Mouse (Mus musculus) forebrain, embryonic 16.5 days (tissue): ENCODE results near the gene Snf8. TPM values are rescaled to one million over a fixed set of nuclear protein-coding genes. Genes with fewer than 3 reads are reported as not detected.
A peak's percentile ranks its signal among the peaks of the same experiment; 100 is the strongest.

Source experiments
- ATAC-seq: fragments of 200-750 bp; cut with Nextera tagmentation; 2 replicates; pipeline ENCODE4 v1.8.0; 2017; ENCODE audit warnings: mild to moderate bottlenecking, moderate library complexity
- H3K27ac ChIP-seq: fragments of 300-500 bp; sonication (generic); 2 replicates; pipeline ENCODE4 v1.5.1; 2014; ENCODE audit warnings: low read length, control low read depth
- H3K27me3 ChIP-seq: fragments of 300-500 bp; sonication (generic); replicated peaks from 2 replicates; pipeline ENCODE4 v1.6.1; 2014; ENCODE audit warnings: low read length; ENCODE audit not compliant: control insufficient read depth, insufficient read depth
- H3K36me3 ChIP-seq: fragments of 300-500 bp; sonication (generic); 2 replicates; pipeline ENCODE4 v1.6.1; 2014; ENCODE audit not compliant: control insufficient read depth, insufficient read depth
- H3K4me1 ChIP-seq: fragments of 300-500 bp; sonication (generic); replicated peaks from 2 replicates; pipeline ENCODE4 v1.6.1; 2014; ENCODE audit warnings: low read length; ENCODE audit not compliant: control insufficient read depth, insufficient read depth
- H3K4me2 ChIP-seq: fragments of 300-500 bp; sonication (generic); 2 replicates; pipeline ENCODE4 v1.6.1; 2014; ENCODE audit warnings: mild to moderate bottlenecking, low read length, control low read depth
- H3K4me3 ChIP-seq: fragments of 300-500 bp; sonication (generic); replicated peaks from 2 replicates; pipeline ENCODE4 v1.5.1; 2014; ENCODE audit warnings: mild to moderate bottlenecking, low read length, control low read depth
- H3K9ac ChIP-seq: fragments of 300-500 bp; sonication (generic); replicated peaks from 2 replicates; pipeline ENCODE4 v1.6.1; 2014; ENCODE audit warnings: low read depth, low read length, control low read depth
- H3K9me3 ChIP-seq: fragments of 300-500 bp; sonication (generic); 2 replicates; pipeline ENCODE4 v1.6.1; 2016; ENCODE audit warnings: low read length; ENCODE audit not compliant: control insufficient read depth
- WGBS: fragments of 180-500 bp; shearing (Covaris S2); extraction: QIAGEN DNeasy Blood & Tissue Kit; methylation state at CpG from one replicate; pipeline ENCODE4 v1.1.7; 2014; 5-methylcytosine and 5-hydroxymethylcytosine counted together
- polyA plus RNA-seq: library from polyadenylated mRNA; unstranded; fragments of >200 nt; fragmentation: Nextera tagmentation; extraction: Ambion mirVana; gene quantifications from 2 replicates; pipeline ENCODE4 v1.2.1, GENCODE M21; 2015

Gene Snf8
- polyA plus RNA-seq, result 113 and 129 TPM in 2 replicates

GRCm38 (mm10) chr11:96034596-96035052 lies at the start of gene Snf8:
TSS of gene Snf8 (plus strand) at chr11:96034885.
- Histone ChIP-seq H3K9me3 (no peaks in the 10 kb centered on the region), H3K4me1 (peaks cover 19% of the 10 kb centered on the region), H3K4me2 (peak within 1 kb of the TSS; percentile 91), H3K4me3 (peak within 1 kb of the TSS; percentile 68), H3K9ac (peak within 1 kb of the TSS; percentile 71), H3K27me3 (no peaks in the 10 kb centered on the region; the same call in 1 of the 2 replicates), H3K27ac (no peak within 1 kb of the TSS), H3K36me3 (0 out of 2 replicates have a peak, but pooled peaks cover 6% of the 10 kb centered on the region)
- peak; percentile 88 for ATAC-seq
- 0% methylated on average over 29 of the region's 29 CpGs for WGBS

GRCm38 (mm10) chr11:95987854-95988447 lies 46.7 kb upstream of the Snf8 start:
- Histone ChIP-seq H3K27me3 (no peaks in the 10 kb centered on the region), H3K9me3 (no peaks in the 10 kb centered on the region), H3K4me3 (no peak overlapping the region), H3K4me1 (peaks cover 35% of the 10 kb centered on the region), H3K36me3 (no peaks in the 10 kb centered on the region), H3K9ac (no peak overlapping the region), H3K4me2 (0 out of 2 replicates have a peak overlapping the region, but pooled peaks have one; percentile 17), H3K27ac (no peak overlapping the region)
- ATAC-seq, result no peak
- WGBS, result 44% methylated on average over 6 of the region's 6 CpGs

GRCm38 (mm10) chr11:95988533-95988932 lies 46.2 kb upstream of the Snf8 start:
- Histone ChIP-seq H3K36me3 (no peaks in the 10 kb centered on the region), H3K4me3 (no peak overlapping the region), H3K4me2 (0 out of 2 replicates have a peak overlapping the region, but pooled peaks have one; percentile 17), H3K4me1 (peaks cover 35% of the 10 kb centered on the region), H3K9me3 (no peaks in the 10 kb centered on the region), H3K9ac (no peak overlapping the region), H3K27ac (no peak overlapping the region), H3K27me3 (no peaks in the 10 kb centered on the region)
- ATAC-seq, result peak; percentile 33; the same call in 1 of the 2 replicates
- WGBS, result 10% methylated on average over 9 of the region's 9 CpGs

GRCm38 (mm10) chr11:95989864-95990263 lies 44.8 kb upstream of the Snf8 start:
- peaks cover 35% of the 10 kb centered on the region for H3K4me1 ChIP-seq
- H3K4me2 ChIP-seq, result no peak overlapping the region
- no peak for ATAC-seq
- 27% methylated on average over 8 of the region's 8 CpGs for WGBS
- H3K4me3 ChIP-seq, result no peak overlapping the region
- H3K9ac ChIP-seq, result no peak overlapping the region
- no peaks in the 10 kb centered on the region for H3K9me3 ChIP-seq
- H3K36me3 ChIP-seq, result no peaks in the 10 kb centered on the region
- H3K27ac ChIP-seq, result no peak overlapping the region
- H3K27me3 ChIP-seq, result no peaks in the 10 kb centered on the region

- Histone ChIP-seq H3K9me3 (no peaks in the 10 kb centered on the region), H3K4me2 (peak overlapping the region; percentile 85), H3K4me3 (peak overlapping the region; percentile 58; the same call in 1 of the 2 replicates), H3K27me3 (no peaks in the 10 kb centered on the region), H3K36me3 (no peaks in the 10 kb centered on the region), H3K27ac (no peak overlapping the region), H3K9ac (peak overlapping the region; percentile 83), H3K4me1 (peaks cover 35% of the 10 kb centered on the region)
- no peak for ATAC-seq
- WGBS, result 19% methylated on average over 4 of the region's 4 CpGs
These were observed 44.3 kb upstream of the Snf8 start for GRCm38 (mm10) chr11:95990431-95990830.

- ATAC-seq, result peak; percentile 77
- Histone ChIP-seq H3K27me3 (no peaks in the 10 kb centered on the region), H3K4me2 (peak overlapping the region; percentile 85), H3K27ac (peak overlapping the region; percentile 79), H3K9me3 (no peaks in the 10 kb centered on the region), H3K4me3 (peak overlapping the region; percentile 58), H3K9ac (peak overlapping the region; percentile 83), H3K4me1 (peaks cover 35% of the 10 kb centered on the region), H3K36me3 (no peaks in the 10 kb centered on the region)
- under 1% methylated on average over 26 of the region's 49 CpGs for WGBS
These were observed 43.6 kb upstream of the Snf8 start for GRCm38 (mm10) chr11:95990886-95991708.

- H3K4me3 ChIP-seq, result no peak overlapping the region
- peaks cover 22% of the 10 kb centered on the region for H3K4me1 ChIP-seq
- no peak overlapping the region for H3K9ac ChIP-seq
- H3K36me3 ChIP-seq, result no peaks in the 10 kb centered on the region
- no peak for ATAC-seq
- H3K27ac ChIP-seq, result no peak overlapping the region
- 94% methylated on average over 8 of the region's 8 CpGs for WGBS
- H3K27me3 ChIP-seq, result no peaks in the 10 kb centered on the region
- H3K4me2 ChIP-seq, result no peak overlapping the region
- no peaks in the 10 kb centered on the region for H3K9me3 ChIP-seq
These were observed 40.5 kb upstream of the Snf8 start for GRCm38 (mm10) chr11:95994151-95994550.

GRCm38 (mm10) chr11:96003100-96003900 lies 31.4 kb upstream of the Snf8 start:
- Histone ChIP-seq H3K9me3 (no peaks in the 10 kb centered on the region), H3K4me1 (peaks cover 26% of the 10 kb centered on the region), H3K27ac (no peak overlapping the region), H3K27me3 (no peaks in the 10 kb centered on the region), H3K36me3 (no peaks in the 10 kb centered on the region), H3K4me3 (peak overlapping the region; percentile 40), H3K9ac (peak overlapping the region; percentile 45), H3K4me2 (peak overlapping the region; percentile 74)
- 3% methylated on average over 12 of the region's 12 CpGs for WGBS
- no peak for ATAC-seq
